Mouse (Mus musculus) liver, adult 2 months (tissue): ENCODE measurements at regions not wholly inside any gene's neighbourhood (a gene's known extent, or its start where the extent isn't known, plus 50 kb on each side); places are given as distances from the start of the nearest gene placed in this dataset.

Experiments
- DNase-seq: peaks from one replicate; pipeline ENCODE4 v3.0.0-alpha.2; 2011; ENCODE audit warnings: low read depth, low spot score; ENCODE audit errors: extremely low read depth
- H3K27ac ChIP-seq: fragments of 200-500 bp; replicated peaks from 2 replicates; pipeline ENCODE4 v1.5.1; 2012; ENCODE audit warnings: low read depth, mild to moderate bottlenecking, control low read depth, inconsistent platforms, low read length; ENCODE audit not compliant: insufficient read depth
- H3K27me3 ChIP-seq: fragments of 200-500 bp; 2 replicates; pipeline ENCODE4 v1.6.1; 2012; ENCODE audit warnings: mild to moderate bottlenecking, moderate library complexity, low read length, inconsistent platforms; ENCODE audit not compliant: control insufficient read depth, insufficient read depth
- H3K36me3 ChIP-seq: fragments of 200-500 bp; 2 replicates; pipeline ENCODE4 v1.6.1; 2012; ENCODE audit warnings: low read length, inconsistent platforms; ENCODE audit not compliant: control insufficient read depth, insufficient read depth
- H3K4me1 ChIP-seq: fragments of 200-500 bp; 2 replicates; pipeline ENCODE4 v1.6.1; 2011; ENCODE audit warnings: low read length; ENCODE audit not compliant: control insufficient read depth, insufficient read depth
- H3K4me3 ChIP-seq: fragments of 200-500 bp; 2 replicates; pipeline ENCODE4 v1.5.1; 2011; ENCODE audit warnings: low read depth, mild to moderate bottlenecking, control low read depth, low read length, moderate library complexity; ENCODE audit not compliant: insufficient read depth
- H3K79me2 ChIP-seq: fragments of 200-500 bp; 2 replicates; pipeline ENCODE4 v1.6.1; 2012; ENCODE audit warnings: inconsistent platforms, mild to moderate bottlenecking, low read length, moderate library complexity; ENCODE audit not compliant: control insufficient read depth, insufficient read depth
- H3K9ac ChIP-seq: fragments of 200-500 bp; 2 replicates; pipeline ENCODE4 v1.6.1; 2012; ENCODE audit warnings: low read depth, mild to moderate bottlenecking, control low read depth, inconsistent platforms, low read length
- CTCF ChIP-seq: fragments of 200-500 bp; IDR thresholded peaks from 2 replicates; pipeline ENCODE4 v1.5.1; 2011; ENCODE audit warnings: low read depth, low read length, control low read depth
- POLR2A ChIP-seq: fragments of 200-500 bp; IDR thresholded peaks from 2 replicates; pipeline ENCODE4 v1.6.1; 2011; ENCODE audit warnings: low read length, control low read depth; ENCODE audit not compliant: insufficient read depth; ENCODE audit errors: extremely low read depth
- WGBS: fragments of 180-500 bp; shearing (Covaris S2); methylation state at CpG from one replicate; pipeline ENCODE4 v1.1.7; 2018; 5-methylcytosine and 5-hydroxymethylcytosine counted together

GRCm38 (mm10) chr9:16926315-16926984, 425.4 kb upstream of the Fat3 start:
- Histone ChIP-seq H3K27me3 (no peaks in the 10 kb centered on the region), H3K27ac (no peak overlapping the region), H3K79me2 (no peaks in the 10 kb centered on the region), H3K36me3 (no peaks in the 10 kb centered on the region), H3K9ac (no peak overlapping the region), H3K4me3 (no peak overlapping the region), H3K4me1 (no peaks in the 10 kb centered on the region)
- 76% methylated on average over 4 of the region's 4 CpGs for WGBS
- no peak for TF ChIP-seq CTCF
- TF ChIP-seq POLR2A = no peak
- no peak for DNase-seq

GRCm38 (mm10) chr9:16925279-16925678, 424.2 kb upstream of the Fat3 start:
- Histone ChIP-seq H3K27me3 (no peaks in the 10 kb centered on the region), H3K27ac (no peak overlapping the region), H3K4me1 (no peaks in the 10 kb centered on the region), H3K79me2 (no peaks in the 10 kb centered on the region), H3K36me3 (no peaks in the 10 kb centered on the region), H3K4me3 (no peak overlapping the region), H3K9ac (no peak overlapping the region)
- DNase-seq = no peak
- no peak for TF ChIP-seq POLR2A
- no peak for TF ChIP-seq CTCF
- 83% methylated on average over 2 of the region's 2 CpGs for WGBS

- DNase-seq = no peak
- Histone ChIP-seq H3K4me3 (no peak overlapping the region), H3K9ac (no peak overlapping the region), H3K27me3 (no peaks in the 10 kb centered on the region), H3K4me1 (no peaks in the 10 kb centered on the region), H3K79me2 (no peaks in the 10 kb centered on the region), H3K27ac (no peak overlapping the region), H3K36me3 (no peaks in the 10 kb centered on the region)
- no peak for TF ChIP-seq CTCF
- TF ChIP-seq POLR2A = no peak
Observed at GRCm38 (mm10) chr9:16906155-16906554, 405.1 kb upstream of the Fat3 start.

- Histone ChIP-seq H3K4me1 (no peaks in the 10 kb centered on the region), H3K4me3 (no peak overlapping the region), H3K27me3 (no peaks in the 10 kb centered on the region), H3K9ac (no peak overlapping the region), H3K27ac (no peak overlapping the region), H3K36me3 (no peaks in the 10 kb centered on the region), H3K79me2 (no peaks in the 10 kb centered on the region)
- DNase-seq = no peak
- WGBS = 74% methylated on average over 2 of the region's 2 CpGs
- TF ChIP-seq CTCF = no peak
- TF ChIP-seq POLR2A = no peak
Observed at GRCm38 (mm10) chr9:16899060-16899459, 398.0 kb upstream of the Fat3 start.

GRCm38 (mm10) chr9:16852458-16853026, 351.5 kb upstream of the Fat3 start:
- H3K36me3 ChIP-seq = no peaks in the 10 kb centered on the region
- 76% methylated on average over 10 of the region's 10 CpGs for WGBS
- TF ChIP-seq CTCF (no peak), POLR2A (no peak)
- no peaks in the 10 kb centered on the region for H3K4me1 ChIP-seq
- H3K4me3 ChIP-seq = no peak overlapping the region
- H3K9ac ChIP-seq = no peak overlapping the region
- H3K27ac ChIP-seq = no peak overlapping the region
- no peaks in the 10 kb centered on the region for H3K79me2 ChIP-seq
- DNase-seq = no peak
- H3K27me3 ChIP-seq = no peaks in the 10 kb centered on the region

GRCm38 (mm10) chr9:16808494-16808893, 307.4 kb upstream of the Fat3 start:
- WGBS = 61% methylated on average over 2 of the region's 2 CpGs
- no peaks in the 10 kb centered on the region for H3K36me3 ChIP-seq
- no peak overlapping the region for H3K27ac ChIP-seq
- no peaks in the 10 kb centered on the region for H3K27me3 ChIP-seq
- H3K4me3 ChIP-seq = no peak overlapping the region
- no peak for TF ChIP-seq CTCF
- no peak for TF ChIP-seq POLR2A
- H3K9ac ChIP-seq = no peak overlapping the region
- H3K4me1 ChIP-seq = no peaks in the 10 kb centered on the region
- no peak for DNase-seq
- H3K79me2 ChIP-seq = no peaks in the 10 kb centered on the region
